Mouse (Mus musculus): ENCODE measurements around the gene Sncg. TPM values are rescaled to one million over a fixed set of nuclear protein-coding genes. Genes with fewer than 3 reads are reported as not detected.
"Not testable (repeated sequence)": the region's sequence is repeated elsewhere in the genome, so short reads cannot be mapped to it uniquely, and the experiment has no call there.

The Sncg gene
- 55.8 and 59.8 TPM in 2 replicates for polyA plus RNA-seq (2014; fragmentation: Nextera tagmentation; extraction: Ambion mirVana)

DNA sequence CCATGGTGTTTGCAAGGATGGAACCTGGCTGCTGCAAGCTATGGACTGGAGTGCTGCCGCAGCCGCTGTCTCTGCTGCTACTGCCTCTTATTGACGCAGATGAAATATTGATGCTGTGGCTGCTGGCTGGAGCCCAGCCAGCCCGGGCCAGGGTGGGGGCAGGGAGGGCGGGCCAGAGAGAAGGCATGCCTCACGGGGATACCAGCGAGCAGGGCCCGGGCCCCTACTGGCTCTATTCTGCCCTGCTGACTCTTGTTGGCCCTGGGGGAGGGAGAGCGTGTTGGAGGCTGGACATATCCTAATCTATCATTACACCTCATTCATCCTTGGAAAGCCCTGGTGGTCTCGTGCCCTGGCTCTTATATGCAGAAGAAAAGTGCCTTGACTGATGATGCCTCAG, at the start of gene Sncg:
Gene Sncg, minus strand, starts transcription at position 213 of the 400 bp plus-strand sequence.
- peak; percentile 48 for DNase-seq
- 55% methylated on average over 10 of the region's 10 CpGs for WGBS
- H3K4me3 ChIP-seq (replicated peaks; ENCODE audit: low read depth, low read length) = no peak within 1 kb of the TSS

DNA sequence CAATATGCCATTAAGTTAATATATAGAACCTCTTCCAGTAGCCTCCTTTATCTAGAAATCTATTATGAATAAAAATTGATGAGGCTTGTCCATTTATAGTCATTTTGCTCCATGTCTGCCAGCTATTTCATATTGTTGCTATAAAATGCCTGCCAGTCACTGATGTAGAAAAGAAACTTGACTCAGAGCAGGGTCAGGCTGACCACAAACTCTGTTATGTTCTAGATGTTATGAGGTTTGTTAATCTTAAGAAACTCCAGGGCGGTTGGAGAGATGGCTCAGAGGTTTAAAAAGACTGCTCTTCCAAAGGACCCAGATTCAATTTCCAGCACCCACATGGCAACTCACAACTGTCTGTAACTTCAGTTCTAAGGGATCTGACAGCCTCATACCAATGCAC, 46.5 kb upstream of the Sncg start:
- ATAC-seq (ENCODE audit: low FRiP score, low TSS enrichment) (no peak), DNase-seq (no peak)
- Histone ChIP-seq H3K27me3 (ENCODE audit: control insufficient read depth, insufficient read depth, low read length) (no peaks in the 10 kb centered on the region), H3K4me1 (ENCODE audit: control insufficient read depth, insufficient read depth, low read length) (no peaks in the 10 kb centered on the region), H3K27ac (replicated peaks; ENCODE audit: low read depth, low read length) (no peak overlapping the region), H3K4me2 (ENCODE audit: low read length) (no peak overlapping the region), H3K4me3 (replicated peaks; ENCODE audit: low read depth, low read length) (no peak overlapping the region), H3K9me3 (ENCODE audit: control insufficient read depth, low read length) (no peaks in the 10 kb centered on the region), H3K9ac (replicated peaks; ENCODE audit: low read length) (no peak overlapping the region), H3K36me3 (ENCODE audit: control insufficient read depth, insufficient read depth, low read length) (peaks cover 47% of the 10 kb centered on the region)
- 95% methylated on average over 1 of the region's 1 CpGs for WGBS

More for the DNA sequence above, at the start of gene Sncg:
- Histone ChIP-seq H3K27ac (replicated peaks; ENCODE audit: low read depth, low read length) (0 out of 2 replicates have a peak within 1 kb of the TSS, but pooled peaks have one; percentile 2), H3K27me3 (ENCODE audit: control insufficient read depth, insufficient read depth, low read length) (no peaks in the 10 kb centered on the region), H3K4me1 (ENCODE audit: control insufficient read depth, insufficient read depth, low read length) (0 out of 2 replicates have a peak, but pooled peaks cover 10% of the 10 kb centered on the region), H3K9ac (replicated peaks; ENCODE audit: low read length) (0 out of 2 replicates have a peak within 1 kb of the TSS, but pooled peaks have one; percentile 2), H3K4me2 (ENCODE audit: low read length) (no peak within 1 kb of the TSS; the same call in 1 of the 2 replicates), H3K9me3 (ENCODE audit: control insufficient read depth, low read length) (no peaks in the 10 kb centered on the region), H3K36me3 (ENCODE audit: control insufficient read depth, insufficient read depth, low read length) (no peaks in the 10 kb centered on the region)
- no peak; the same call in 1 of the 2 replicates for ATAC-seq (ENCODE audit: low FRiP score, low TSS enrichment)

DNA sequence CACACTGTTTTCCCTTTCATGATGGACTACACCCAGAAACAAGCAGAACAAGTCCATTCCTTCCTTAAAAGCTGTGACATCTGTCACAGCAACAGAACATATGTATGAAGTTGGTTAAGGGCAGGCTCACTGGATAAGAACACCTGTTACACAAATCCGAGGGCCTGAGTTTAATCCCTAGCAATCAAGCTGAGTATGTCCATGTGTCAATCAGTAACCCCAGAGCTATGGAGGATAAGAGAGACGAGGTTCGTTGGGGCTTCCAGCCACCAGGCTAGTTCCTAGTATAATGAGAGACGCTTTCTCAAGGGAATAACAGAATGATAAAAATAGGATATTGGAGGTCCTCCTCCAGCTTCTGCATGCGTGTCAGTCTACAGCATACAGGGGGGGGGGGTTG, 42.9 kb upstream of the Sncg start:
- Histone ChIP-seq H3K27ac (replicated peaks; ENCODE audit: low read depth, low read length) (no peak overlapping the region), H3K4me3 (replicated peaks; ENCODE audit: low read depth, low read length) (no peak overlapping the region), H3K36me3 (ENCODE audit: control insufficient read depth, insufficient read depth, low read length) (peaks cover 54% of the 10 kb centered on the region), H3K9me3 (ENCODE audit: control insufficient read depth, low read length) (no peaks in the 10 kb centered on the region), H3K27me3 (ENCODE audit: control insufficient read depth, insufficient read depth, low read length) (no peaks in the 10 kb centered on the region), H3K9ac (replicated peaks; ENCODE audit: low read length) (no peak overlapping the region), H3K4me1 (ENCODE audit: control insufficient read depth, insufficient read depth, low read length) (no peaks in the 10 kb centered on the region), H3K4me2 (ENCODE audit: low read length) (no peak overlapping the region)
- DNase-seq = no peak
- 67% methylated on average over 5 of the region's 5 CpGs for WGBS
- no peak for ATAC-seq (ENCODE audit: low FRiP score, low TSS enrichment)

DNA sequence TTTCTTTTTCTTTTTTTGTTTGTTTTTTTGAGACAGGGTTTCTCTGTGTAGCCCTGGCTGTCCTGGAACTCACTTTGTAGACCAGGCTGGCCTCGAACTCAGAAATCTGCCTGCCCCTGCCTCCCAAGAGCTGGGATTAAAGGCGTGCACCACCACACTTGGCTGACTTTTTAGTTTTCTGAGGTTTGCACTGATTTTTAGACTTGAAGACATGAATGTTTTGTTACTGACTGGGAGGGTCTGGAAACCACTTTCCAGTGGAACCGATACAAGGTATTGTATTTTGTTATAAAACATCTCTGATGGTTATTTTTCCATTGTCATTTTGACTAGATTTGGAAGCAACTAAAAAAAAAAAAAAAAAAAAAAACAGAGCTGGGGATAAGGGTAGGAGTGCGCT, 42.4 kb upstream of the Sncg start:
- not testable (repeated sequence) for H3K27ac ChIP-seq (replicated peaks; ENCODE audit: low read depth, low read length); H3K4me1 ChIP-seq (ENCODE audit: control insufficient read depth, insufficient read depth, low read length); H3K27me3 ChIP-seq (ENCODE audit: control insufficient read depth, insufficient read depth, low read length); ATAC-seq (ENCODE audit: low FRiP score, low TSS enrichment); H3K4me2 ChIP-seq (ENCODE audit: low read length); H3K4me3 ChIP-seq (replicated peaks; ENCODE audit: low read depth, low read length); DNase-seq; H3K9ac ChIP-seq (replicated peaks; ENCODE audit: low read length); H3K9me3 ChIP-seq (ENCODE audit: control insufficient read depth, low read length)
- 96% methylated on average over 4 of the region's 4 CpGs for WGBS
- H3K36me3 ChIP-seq (ENCODE audit: control insufficient read depth, insufficient read depth, low read length) = peaks cover 53% of the 10 kb centered on the region

DNA sequence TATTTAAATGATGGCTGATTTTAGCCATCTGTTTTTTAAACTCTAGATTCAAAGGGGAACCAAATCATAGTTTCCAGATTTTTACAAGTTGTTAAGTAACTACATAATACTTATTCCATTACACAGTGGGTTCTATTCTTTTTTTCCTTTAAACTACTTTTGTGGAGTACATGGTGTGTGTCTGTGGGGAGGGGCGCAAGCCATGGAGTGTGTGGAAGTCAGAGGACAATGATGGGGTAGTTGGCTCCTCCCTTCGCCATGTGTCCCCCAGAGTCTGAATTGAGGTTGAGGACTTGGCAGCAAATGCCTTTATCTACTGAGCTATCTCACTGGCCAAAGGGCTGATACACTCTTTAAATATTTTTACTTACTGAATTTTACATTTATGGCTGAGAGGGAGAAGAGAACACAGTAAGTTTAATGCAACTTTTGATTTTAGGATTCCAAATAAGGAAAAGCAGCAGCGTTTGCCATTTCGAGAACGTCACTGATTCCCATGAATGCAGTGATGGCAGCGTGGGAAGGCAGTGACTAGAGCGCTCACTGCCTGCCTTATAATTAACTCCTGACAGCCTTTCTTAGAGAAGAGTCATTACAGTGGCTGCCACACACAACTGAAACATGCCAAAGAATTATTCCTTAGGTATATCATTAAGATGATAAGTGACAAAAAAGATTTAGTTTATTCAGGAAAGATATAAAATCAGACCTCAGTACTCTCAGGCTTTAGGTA, 37.7 kb upstream of the Sncg start:
- Histone ChIP-seq H3K36me3 (ENCODE audit: control insufficient read depth, insufficient read depth, low read length) (peaks cover 44% of the 10 kb centered on the region), H3K4me2 (ENCODE audit: low read length) (no peak overlapping the region), H3K9ac (replicated peaks; ENCODE audit: low read length) (no peak overlapping the region), H3K27ac (replicated peaks; ENCODE audit: low read depth, low read length) (no peak overlapping the region), H3K4me1 (ENCODE audit: control insufficient read depth, insufficient read depth, low read length) (no peaks in the 10 kb centered on the region), H3K27me3 (ENCODE audit: control insufficient read depth, insufficient read depth, low read length) (no peaks in the 10 kb centered on the region), H3K4me3 (replicated peaks; ENCODE audit: low read depth, low read length) (no peak overlapping the region), H3K9me3 (ENCODE audit: control insufficient read depth, low read length) (no peaks in the 10 kb centered on the region)
- DNase-seq (no peak), ATAC-seq (ENCODE audit: low FRiP score, low TSS enrichment) (no peak)
- WGBS = 92% methylated on average over 7 of the region's 7 CpGs

DNA sequence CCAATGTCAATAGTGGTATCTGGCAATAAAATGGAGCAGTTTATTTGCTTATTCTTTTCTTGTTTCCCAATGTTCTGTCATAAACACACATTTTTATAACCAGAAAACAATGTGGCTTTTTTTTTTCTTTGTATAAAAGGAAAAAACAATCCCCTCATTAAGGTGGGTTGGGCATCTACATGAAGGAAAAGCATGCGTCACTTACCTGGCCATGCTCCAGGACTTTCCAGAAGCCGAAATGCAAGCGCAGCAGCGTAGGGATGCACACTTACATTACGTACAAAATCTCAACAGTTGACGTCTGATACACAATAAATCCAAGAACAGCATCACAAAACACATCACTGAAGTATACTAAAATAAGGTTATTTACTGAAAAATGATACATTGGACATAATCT, 36.1 kb upstream of the Sncg start:
- 98% methylated on average over 6 of the region's 6 CpGs for WGBS
- H3K9ac ChIP-seq (replicated peaks; ENCODE audit: low read length) = no peak overlapping the region
- ATAC-seq (ENCODE audit: low FRiP score, low TSS enrichment) (no peak), DNase-seq (no peak)
- no peak overlapping the region for H3K4me3 ChIP-seq (replicated peaks; ENCODE audit: low read depth, low read length)
- no peak overlapping the region for H3K4me2 ChIP-seq (ENCODE audit: low read length)
- no peaks in the 10 kb centered on the region for H3K4me1 ChIP-seq (ENCODE audit: control insufficient read depth, insufficient read depth, low read length)
- no peak overlapping the region for H3K27ac ChIP-seq (replicated peaks; ENCODE audit: low read depth, low read length)
- no peaks in the 10 kb centered on the region for H3K27me3 ChIP-seq (ENCODE audit: control insufficient read depth, insufficient read depth, low read length)
- no peaks in the 10 kb centered on the region for H3K9me3 ChIP-seq (ENCODE audit: control insufficient read depth, low read length)
- H3K36me3 ChIP-seq (ENCODE audit: control insufficient read depth, insufficient read depth, low read length) = peaks cover 45% of the 10 kb centered on the region

DNA sequence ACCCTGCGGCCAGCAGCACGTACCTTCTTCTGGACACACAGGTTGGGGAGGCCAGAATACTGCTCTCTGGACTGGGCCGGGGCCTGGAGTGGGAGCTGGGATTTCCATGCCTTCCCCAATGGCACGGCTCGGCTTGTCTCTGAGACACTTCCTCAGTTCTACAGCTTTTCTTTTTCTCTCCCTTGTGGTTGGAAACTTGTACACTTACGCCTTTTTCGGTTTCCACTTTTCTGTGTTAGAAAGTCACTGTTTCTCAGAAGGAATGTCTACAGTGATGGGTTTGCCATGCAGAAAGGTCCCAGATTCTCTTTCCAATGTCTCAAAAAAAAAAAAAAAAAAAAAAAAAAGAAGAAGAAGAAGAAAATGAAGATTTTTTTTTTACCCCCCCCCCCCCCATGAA, 28.8 kb upstream of the Sncg start:
- no peaks in the 10 kb centered on the region for H3K9me3 ChIP-seq (ENCODE audit: control insufficient read depth, low read length)

DNA sequence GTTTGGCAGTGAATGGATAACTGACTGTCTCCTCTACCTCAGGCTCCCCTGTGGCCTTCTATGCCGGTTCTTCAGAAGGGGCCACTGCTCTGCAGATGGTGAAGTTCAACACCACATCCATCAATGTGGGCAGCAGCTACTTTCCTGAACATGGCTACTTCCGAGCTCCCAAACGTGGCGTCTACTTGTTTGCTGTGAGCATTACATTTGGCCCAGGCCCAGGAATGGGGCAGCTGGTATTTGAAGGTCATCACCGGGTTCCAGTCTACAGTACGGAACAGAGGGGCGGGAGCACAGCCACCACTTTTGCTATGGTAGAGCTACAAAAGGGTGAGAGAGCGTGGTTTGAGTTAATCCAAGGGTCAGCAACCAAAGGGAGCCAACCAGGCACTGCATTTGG, 28.3 kb upstream of the Sncg start:
- Histone ChIP-seq H3K36me3 (ENCODE audit: control insufficient read depth, insufficient read depth, low read length) (peaks cover 29% of the 10 kb centered on the region; the same call in 1 of the 2 replicates), H3K4me1 (ENCODE audit: control insufficient read depth, insufficient read depth, low read length) (no peaks in the 10 kb centered on the region), H3K27me3 (ENCODE audit: control insufficient read depth, insufficient read depth, low read length) (no peaks in the 10 kb centered on the region), H3K9me3 (ENCODE audit: control insufficient read depth, low read length) (no peaks in the 10 kb centered on the region), H3K27ac (replicated peaks; ENCODE audit: low read depth, low read length) (no peak overlapping the region), H3K4me3 (replicated peaks; ENCODE audit: low read depth, low read length) (no peak overlapping the region), H3K4me2 (ENCODE audit: low read length) (no peak overlapping the region), H3K9ac (replicated peaks; ENCODE audit: low read length) (no peak overlapping the region)
- WGBS = 90% methylated on average over 8 of the region's 8 CpGs
- ATAC-seq (ENCODE audit: low FRiP score, low TSS enrichment) (no peak), DNase-seq (no peak)

More for the DNA sequence above, 28.8 kb upstream of the Sncg start:
- no peak overlapping the region for H3K27ac ChIP-seq (replicated peaks; ENCODE audit: low read depth, low read length)
- no peak overlapping the region for H3K9ac ChIP-seq (replicated peaks; ENCODE audit: low read length)
- ATAC-seq (ENCODE audit: low FRiP score, low TSS enrichment) (no peak), DNase-seq (no peak)
- H3K36me3 ChIP-seq (ENCODE audit: control insufficient read depth, insufficient read depth, low read length) = peaks cover 31% of the 10 kb centered on the region
- no peak overlapping the region for H3K4me3 ChIP-seq (replicated peaks; ENCODE audit: low read depth, low read length)
- 97% methylated on average over 7 of the region's 7 CpGs for WGBS
- H3K4me1 ChIP-seq (ENCODE audit: control insufficient read depth, insufficient read depth, low read length) = no peaks in the 10 kb centered on the region
- H3K27me3 ChIP-seq (ENCODE audit: control insufficient read depth, insufficient read depth, low read length) = no peaks in the 10 kb centered on the region
- H3K4me2 ChIP-seq (ENCODE audit: low read length) = no peak overlapping the region

DNA sequence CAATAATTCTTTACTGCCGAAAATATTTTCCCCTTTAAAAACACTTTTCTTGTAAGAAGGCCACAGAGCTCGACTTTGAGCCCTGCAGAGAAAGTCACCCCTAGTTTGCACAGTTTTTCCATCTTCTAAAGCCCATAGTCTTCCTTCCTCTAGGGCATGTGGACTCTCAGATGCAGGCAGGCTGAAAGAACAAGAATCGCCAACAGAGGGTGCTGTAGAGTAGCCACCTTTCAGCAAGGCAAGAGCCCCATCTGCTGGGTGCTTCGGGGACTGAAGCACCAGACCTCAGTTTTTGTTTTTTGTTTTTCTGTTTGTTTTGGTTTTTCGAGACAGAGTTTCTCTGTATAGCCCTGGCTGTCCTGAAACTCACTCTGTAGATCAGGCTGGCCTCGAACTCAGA, 26.5 kb upstream of the Sncg start:
- H3K4me2 ChIP-seq (ENCODE audit: low read length) = no peak overlapping the region
- H3K9me3 ChIP-seq (ENCODE audit: control insufficient read depth, low read length) = no peaks in the 10 kb centered on the region
- peaks cover 25% of the 10 kb centered on the region; the same call in 1 of the 2 replicates for H3K36me3 ChIP-seq (ENCODE audit: control insufficient read depth, insufficient read depth, low read length)
- no peaks in the 10 kb centered on the region for H3K27me3 ChIP-seq (ENCODE audit: control insufficient read depth, insufficient read depth, low read length)
- H3K9ac ChIP-seq (replicated peaks; ENCODE audit: low read length) = no peak overlapping the region
- H3K27ac ChIP-seq (replicated peaks; ENCODE audit: low read depth, low read length) = no peak overlapping the region
- DNase-seq = peak; percentile 64
- no peak for ATAC-seq (ENCODE audit: low FRiP score, low TSS enrichment)
- H3K4me3 ChIP-seq (replicated peaks; ENCODE audit: low read depth, low read length) = no peak overlapping the region
- H3K4me1 ChIP-seq (ENCODE audit: control insufficient read depth, insufficient read depth, low read length) = no peaks in the 10 kb centered on the region
- WGBS = 55% methylated on average over 6 of the region's 6 CpGs
